Mouse (Mus musculus): ENCODE measurements around the gene Dhdds. TPM values are rescaled to one million over a fixed set of nuclear protein-coding genes. Genes with fewer than 3 reads are reported as not detected.

Gene Dhdds
- polyA plus RNA-seq, 1 experiment from 2014 or later = 52.5 TPM

DNA sequence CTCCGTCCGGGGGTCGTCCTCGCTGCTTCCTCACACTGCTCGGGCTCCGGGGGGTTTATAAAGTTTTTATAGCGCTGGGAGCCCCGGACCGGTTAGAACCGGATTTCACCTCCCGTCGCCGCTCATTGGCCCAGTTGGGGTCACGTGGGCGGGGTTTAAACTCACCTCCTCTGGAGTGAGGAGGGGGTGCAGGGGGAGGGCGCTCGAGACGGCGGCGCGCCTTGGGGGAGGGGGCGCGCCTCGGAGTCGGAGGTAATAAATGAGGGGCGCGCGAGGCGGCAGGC, 32.9 kb downstream of the Dhdds start:
- 0% methylated on average over 28 of the region's 29 CpGs for WGBS
- H3K4me2 ChIP-seq (ENCODE audit: low read length) = peak overlapping the region; percentile 99
- peaks cover 51% of the 10 kb centered on the region for H3K4me1 ChIP-seq (replicated peaks; ENCODE audit: control insufficient read depth, insufficient read depth, low read length)

DNA sequence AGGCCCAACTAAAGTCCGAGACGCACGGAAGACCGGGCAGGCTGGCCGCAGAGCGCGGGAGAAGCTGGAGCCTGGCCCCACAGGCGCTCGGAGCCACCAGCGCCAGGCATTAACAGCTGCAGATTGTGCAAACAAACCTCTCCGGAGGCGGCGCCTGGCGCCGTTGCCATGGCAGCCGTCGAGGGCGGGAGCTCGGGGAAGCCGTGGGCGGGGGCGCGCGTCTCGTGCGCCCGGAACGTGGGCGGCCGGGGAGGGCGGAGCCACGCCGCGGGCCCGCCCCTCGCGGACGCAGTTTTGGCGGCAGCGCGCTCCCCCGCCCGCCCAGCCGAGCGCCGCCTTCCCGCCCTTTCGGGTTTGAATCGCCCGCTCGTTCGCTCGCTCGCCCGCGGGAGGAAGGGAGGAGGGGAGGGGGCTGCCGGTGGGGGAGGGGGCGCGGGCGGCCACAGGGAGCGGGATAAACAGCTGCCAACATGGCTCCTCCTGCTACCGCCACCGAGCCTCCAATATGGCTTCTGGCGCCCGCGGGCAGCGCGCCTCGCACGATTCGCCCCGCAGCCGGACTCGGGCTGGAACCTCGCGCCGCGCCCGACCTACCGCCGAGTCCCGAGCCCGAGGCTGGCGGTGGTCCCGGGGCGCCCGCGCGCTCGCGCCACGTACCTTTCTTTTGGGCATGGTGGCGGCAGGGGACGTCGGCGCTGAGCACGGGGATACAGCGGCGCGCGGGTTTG, 33.4 kb downstream of the Dhdds start:
- peaks cover 12% of the 10 kb centered on the region for H3K36me3 ChIP-seq (ENCODE audit: control insufficient read depth, insufficient read depth)
- no peaks in the 10 kb centered on the region for H3K9me3 ChIP-seq (ENCODE audit: control insufficient read depth, low read length)
- H3K9ac ChIP-seq (replicated peaks; ENCODE audit: low read depth, low read length) = peak overlapping the region; percentile 96
- H3K4me1 ChIP-seq (replicated peaks; ENCODE audit: control insufficient read depth, insufficient read depth, low read length) = peaks cover 51% of the 10 kb centered on the region
- WGBS = under 1% methylated on average over 67 of the region's 101 CpGs
- ATAC-seq = peak; percentile 61
- peak overlapping the region; percentile 99 for H3K27ac ChIP-seq (ENCODE audit: low read length)
- H3K4me3 ChIP-seq (replicated peaks; ENCODE audit: low read length) = peak overlapping the region; percentile 73
- H3K27me3 ChIP-seq (replicated peaks; ENCODE audit: control insufficient read depth, insufficient read depth, low read length) = no peaks in the 10 kb centered on the region
- peak overlapping the region; percentile 99 for H3K4me2 ChIP-seq (ENCODE audit: low read length)

More for the DNA sequence above, 32.9 kb downstream of the Dhdds start:
- Histone ChIP-seq H3K4me3 (replicated peaks; ENCODE audit: low read length) (peak overlapping the region; percentile 73), H3K27me3 (replicated peaks; ENCODE audit: control insufficient read depth, insufficient read depth, low read length) (no peaks in the 10 kb centered on the region), H3K9ac (replicated peaks; ENCODE audit: low read depth, low read length) (peak overlapping the region; percentile 96), H3K36me3 (ENCODE audit: control insufficient read depth, insufficient read depth) (peaks cover 14% of the 10 kb centered on the region), H3K9me3 (ENCODE audit: control insufficient read depth, low read length) (no peaks in the 10 kb centered on the region), H3K27ac (ENCODE audit: low read length) (peak overlapping the region; percentile 99)
- ATAC-seq = peak; percentile 77

DNA sequence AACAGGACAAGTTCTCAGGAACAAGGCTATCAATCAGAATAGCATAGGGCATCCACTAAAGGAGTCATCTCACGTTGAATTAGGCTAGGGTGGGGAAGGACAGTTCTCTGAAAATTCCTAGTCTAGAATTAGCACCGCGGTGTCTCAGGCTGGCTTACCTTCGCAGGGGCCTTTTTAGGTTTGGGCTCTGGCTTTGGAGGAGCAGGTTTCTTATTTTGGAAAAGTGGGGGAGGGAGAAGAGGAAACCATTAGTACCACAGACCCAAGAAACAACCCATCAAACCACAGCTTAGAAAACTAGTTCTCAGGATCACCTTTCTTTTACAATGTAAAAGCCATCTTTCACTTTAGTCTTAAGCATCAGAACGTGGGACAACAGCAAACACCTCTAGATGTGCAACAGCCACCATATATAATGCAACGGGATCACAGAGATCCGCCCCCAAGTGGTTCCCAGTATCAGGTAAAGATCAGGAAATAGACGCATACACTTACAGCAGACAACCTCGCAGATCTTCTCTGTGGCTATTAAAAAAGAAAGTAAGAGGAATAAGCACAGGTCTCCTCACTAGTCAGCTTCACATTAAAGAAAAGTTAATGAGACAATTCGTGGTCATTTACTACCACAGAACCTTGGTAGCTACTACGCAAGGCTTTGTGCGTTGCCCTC, 34.3 kb downstream of the Dhdds start:
- peak overlapping the region; percentile 51 for H3K9ac ChIP-seq (replicated peaks; ENCODE audit: low read depth, low read length)
- H3K27ac ChIP-seq (ENCODE audit: low read length) = peak overlapping the region; percentile 70
- H3K4me2 ChIP-seq (ENCODE audit: low read length) = peak overlapping the region; percentile 69
- ATAC-seq = no peak
- peak overlapping the region; percentile 73 for H3K4me3 ChIP-seq (replicated peaks; ENCODE audit: low read length)
- H3K9me3 ChIP-seq (ENCODE audit: control insufficient read depth, low read length) = no peaks in the 10 kb centered on the region
- H3K36me3 ChIP-seq (ENCODE audit: control insufficient read depth, insufficient read depth) = peaks cover 12% of the 10 kb centered on the region
- WGBS = 44% methylated on average over 12 of the region's 12 CpGs
- H3K27me3 ChIP-seq (replicated peaks; ENCODE audit: control insufficient read depth, insufficient read depth, low read length) = no peaks in the 10 kb centered on the region
- peaks cover 45% of the 10 kb centered on the region for H3K4me1 ChIP-seq (replicated peaks; ENCODE audit: control insufficient read depth, insufficient read depth, low read length)

DNA sequence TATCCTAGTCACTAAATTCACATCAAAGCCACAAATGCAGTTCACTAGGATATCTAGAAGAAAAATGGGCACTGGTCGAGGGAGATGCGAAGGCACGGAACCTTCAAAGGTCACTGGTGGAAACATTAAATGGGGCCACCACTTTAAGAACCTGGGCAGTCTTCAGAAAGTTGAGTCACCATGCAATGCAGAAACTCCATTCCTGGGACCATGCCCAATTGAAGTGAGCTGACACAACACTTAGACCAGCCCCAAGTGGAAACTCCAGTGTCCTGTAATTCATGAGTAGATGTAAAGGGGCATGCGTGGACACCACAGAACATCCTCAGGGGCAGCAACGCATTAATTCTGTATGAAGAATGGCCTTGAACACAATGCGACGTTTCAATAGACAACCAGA, 38.2 kb downstream of the Dhdds start:
- no peaks in the 10 kb centered on the region for H3K27me3 ChIP-seq (replicated peaks; ENCODE audit: control insufficient read depth, insufficient read depth, low read length)
- H3K36me3 ChIP-seq (ENCODE audit: control insufficient read depth, insufficient read depth) = peaks cover 12% of the 10 kb centered on the region
- H3K9ac ChIP-seq (replicated peaks; ENCODE audit: low read depth, low read length) = no peak overlapping the region
- WGBS = 84% methylated on average over 7 of the region's 7 CpGs
- no peaks in the 10 kb centered on the region for H3K9me3 ChIP-seq (ENCODE audit: control insufficient read depth, low read length)
- no peak overlapping the region; the same call in 1 of the 2 replicates for H3K27ac ChIP-seq (ENCODE audit: low read length)
- no peak overlapping the region for H3K4me3 ChIP-seq (replicated peaks; ENCODE audit: low read length)
- no peak overlapping the region for H3K4me2 ChIP-seq (ENCODE audit: low read length)
- ATAC-seq = no peak
- peaks cover 15% of the 10 kb centered on the region for H3K4me1 ChIP-seq (replicated peaks; ENCODE audit: control insufficient read depth, insufficient read depth, low read length)

DNA sequence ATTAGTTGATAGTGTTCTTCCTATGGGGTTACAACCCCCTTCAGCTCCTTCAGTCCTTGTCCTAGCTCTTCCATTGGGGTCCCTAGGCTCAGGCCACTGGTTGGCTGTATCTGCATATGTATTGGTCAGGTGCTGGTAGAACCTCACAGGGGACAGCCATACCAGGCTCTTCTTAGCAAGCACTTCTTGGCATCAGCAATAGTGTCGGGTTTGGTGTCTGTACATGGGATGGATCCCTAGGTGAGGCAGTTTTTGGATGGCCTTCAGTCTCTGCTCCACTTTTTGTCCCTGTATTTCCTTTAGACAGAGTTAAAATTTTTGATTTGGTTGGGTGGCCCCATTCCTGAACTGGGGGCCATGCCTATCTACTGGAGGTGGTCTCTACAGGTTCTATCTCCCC, 41.8 kb downstream of the Dhdds start:
- Histone ChIP-seq H3K4me2 (ENCODE audit: low read length) (no peak overlapping the region), H3K4me1 (replicated peaks; ENCODE audit: control insufficient read depth, insufficient read depth, low read length) (no peaks in the 10 kb centered on the region), H3K36me3 (ENCODE audit: control insufficient read depth, insufficient read depth) (peaks cover 4% of the 10 kb centered on the region), H3K27me3 (replicated peaks; ENCODE audit: control insufficient read depth, insufficient read depth, low read length) (no peaks in the 10 kb centered on the region), H3K9ac (replicated peaks; ENCODE audit: low read depth, low read length) (no peak overlapping the region), H3K4me3 (replicated peaks; ENCODE audit: low read length) (no peak overlapping the region), H3K27ac (ENCODE audit: low read length) (no peak overlapping the region), H3K9me3 (ENCODE audit: control insufficient read depth, low read length) (no peaks in the 10 kb centered on the region)
- ATAC-seq = no peak
- 86% methylated on average over 1 of the region's 1 CpGs for WGBS

DNA sequence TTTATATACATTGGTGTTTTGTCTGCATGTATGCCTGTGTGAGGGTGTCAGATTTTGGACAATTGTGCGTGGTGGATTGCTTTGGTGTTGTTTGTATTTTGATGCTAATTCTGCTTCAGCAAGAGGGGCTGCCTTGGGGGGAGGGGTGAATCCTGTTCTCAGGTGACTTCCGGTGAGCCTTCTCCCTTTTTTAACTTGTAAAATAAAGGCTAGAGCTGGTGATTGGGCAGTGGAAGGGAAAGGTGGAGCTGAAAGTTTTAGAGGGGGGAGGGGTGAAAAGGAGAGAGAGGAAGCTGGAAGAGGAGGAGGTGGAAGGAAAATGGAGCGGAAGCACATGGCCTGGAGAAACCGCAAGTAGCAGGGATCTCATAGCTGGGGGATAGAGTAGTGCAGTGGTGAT, 44.4 kb downstream of the Dhdds start:
- Histone ChIP-seq H3K27ac (ENCODE audit: low read length) (no peak overlapping the region), H3K27me3 (replicated peaks; ENCODE audit: control insufficient read depth, insufficient read depth, low read length) (no peaks in the 10 kb centered on the region), H3K9ac (replicated peaks; ENCODE audit: low read depth, low read length) (no peak overlapping the region), H3K4me1 (replicated peaks; ENCODE audit: control insufficient read depth, insufficient read depth, low read length) (no peaks in the 10 kb centered on the region), H3K9me3 (ENCODE audit: control insufficient read depth, low read length) (no peaks in the 10 kb centered on the region), H3K36me3 (ENCODE audit: control insufficient read depth, insufficient read depth) (no peaks in the 10 kb centered on the region), H3K4me2 (ENCODE audit: low read length) (no peak overlapping the region), H3K4me3 (replicated peaks; ENCODE audit: low read length) (no peak overlapping the region)
- no peak for ATAC-seq
- 93% methylated on average over 4 of the region's 4 CpGs for WGBS

DNA sequence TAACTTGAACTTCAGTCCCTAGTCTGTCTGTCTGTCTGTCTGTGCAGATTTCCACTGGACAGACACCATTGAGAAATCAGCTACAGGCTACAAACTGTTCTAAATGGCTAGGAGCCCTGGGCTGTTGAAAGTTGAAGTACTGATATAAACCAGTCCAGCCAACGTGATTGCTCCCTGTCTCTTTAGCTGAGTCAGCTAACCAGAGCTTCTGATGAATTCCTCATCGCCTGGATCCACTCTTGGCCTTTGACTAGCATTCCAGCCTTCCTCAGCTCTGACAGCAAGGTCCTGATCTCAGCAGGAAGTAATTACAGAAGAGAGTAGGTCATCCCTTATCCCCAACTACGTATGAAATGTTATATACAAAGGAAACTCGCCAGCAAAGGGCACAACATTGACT, 54.0 kb downstream of the Dhdds start:
- no peak overlapping the region for H3K4me3 ChIP-seq (replicated peaks; ENCODE audit: low read length)
- no peak overlapping the region for H3K9ac ChIP-seq (replicated peaks; ENCODE audit: low read depth, low read length)
- H3K27me3 ChIP-seq (replicated peaks; ENCODE audit: control insufficient read depth, insufficient read depth, low read length) = no peaks in the 10 kb centered on the region
- WGBS = 67% methylated on average over 4 of the region's 4 CpGs
- no peak overlapping the region for H3K4me2 ChIP-seq (ENCODE audit: low read length)
- ATAC-seq = no peak
- H3K9me3 ChIP-seq (ENCODE audit: control insufficient read depth, low read length) = peaks cover 3% of the 10 kb centered on the region; the same call in 1 of the 2 replicates
- H3K36me3 ChIP-seq (ENCODE audit: control insufficient read depth, insufficient read depth) = no peaks in the 10 kb centered on the region
- no peak overlapping the region for H3K27ac ChIP-seq (ENCODE audit: low read length)
- no peaks in the 10 kb centered on the region for H3K4me1 ChIP-seq (replicated peaks; ENCODE audit: control insufficient read depth, insufficient read depth, low read length)

DNA sequence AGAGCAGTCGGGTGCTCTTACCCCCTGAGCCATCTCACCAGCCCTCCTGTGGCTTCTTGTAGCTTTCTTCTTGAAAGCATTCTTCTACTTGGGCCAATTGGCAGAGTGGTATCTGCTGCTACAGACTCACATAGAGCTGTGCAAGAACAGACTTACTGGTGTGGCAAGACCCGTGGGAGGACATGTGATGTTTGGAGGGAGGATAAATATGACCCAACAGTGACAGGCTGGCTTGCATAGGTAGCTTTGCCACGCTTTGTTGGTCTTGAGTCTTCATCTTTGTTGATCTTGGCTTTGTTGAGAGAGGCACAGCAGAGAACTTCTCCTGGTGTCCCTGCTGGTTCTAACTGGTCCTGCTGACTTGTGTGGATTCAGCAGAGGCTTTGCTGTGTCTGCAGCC, 56.9 kb downstream of the Dhdds start:
- Histone ChIP-seq H3K9me3 (ENCODE audit: control insufficient read depth, low read length) (peaks cover 3% of the 10 kb centered on the region; the same call in 1 of the 2 replicates), H3K4me3 (replicated peaks; ENCODE audit: low read length) (no peak overlapping the region), H3K27ac (ENCODE audit: low read length) (no peak overlapping the region), H3K27me3 (replicated peaks; ENCODE audit: control insufficient read depth, insufficient read depth, low read length) (no peaks in the 10 kb centered on the region), H3K4me1 (replicated peaks; ENCODE audit: control insufficient read depth, insufficient read depth, low read length) (no peaks in the 10 kb centered on the region), H3K36me3 (ENCODE audit: control insufficient read depth, insufficient read depth) (no peaks in the 10 kb centered on the region), H3K4me2 (ENCODE audit: low read length) (no peak overlapping the region), H3K9ac (replicated peaks; ENCODE audit: low read depth, low read length) (no peak overlapping the region)
- ATAC-seq = no peak
- 84% methylated on average over 3 of the region's 3 CpGs for WGBS

DNA sequence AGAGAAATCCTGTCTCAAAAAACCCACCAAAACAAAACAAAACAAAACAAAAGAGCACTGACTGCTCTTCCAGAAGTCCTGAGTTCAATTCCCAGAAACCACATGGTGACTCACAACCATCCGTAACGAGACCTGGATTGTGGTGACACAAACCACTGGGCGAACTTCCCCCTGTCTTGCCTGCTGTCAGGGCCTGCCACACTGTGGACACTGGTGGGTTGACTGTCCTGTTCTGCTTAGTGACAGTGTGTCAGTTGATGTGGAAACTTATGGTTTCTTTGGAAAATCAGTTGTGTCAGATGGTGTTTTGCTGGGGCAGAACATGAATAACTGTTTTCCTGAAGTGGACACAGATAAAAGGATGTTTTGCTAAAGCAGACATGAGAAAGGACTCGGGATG, 58.0 kb downstream of the Dhdds start:
- Histone ChIP-seq H3K36me3 (ENCODE audit: control insufficient read depth, insufficient read depth) (no peaks in the 10 kb centered on the region), H3K9me3 (ENCODE audit: control insufficient read depth, low read length) (peaks cover 3% of the 10 kb centered on the region; the same call in 1 of the 2 replicates), H3K4me2 (ENCODE audit: low read length) (no peak overlapping the region), H3K27ac (ENCODE audit: low read length) (no peak overlapping the region), H3K4me1 (replicated peaks; ENCODE audit: control insufficient read depth, insufficient read depth, low read length) (no peaks in the 10 kb centered on the region), H3K4me3 (replicated peaks; ENCODE audit: low read length) (no peak overlapping the region), H3K27me3 (replicated peaks; ENCODE audit: control insufficient read depth, insufficient read depth, low read length) (no peaks in the 10 kb centered on the region), H3K9ac (replicated peaks; ENCODE audit: low read depth, low read length) (no peak overlapping the region)
- WGBS = 86% methylated on average over 4 of the region's 4 CpGs
- no peak for ATAC-seq
